Mouse (Mus musculus): ENCODE measurements around the gene Pip5kl1. TPM values are rescaled to one million over a fixed set of nuclear protein-coding genes. Genes with fewer than 3 reads are reported as not detected.

Gene Pip5kl1
- total RNA-seq, 1 experiment from 2014 or later: not detected

- ATAC-seq (replicated peaks; ENCODE audit: insufficient number of reproducible peaks, low FRiP score, low TSS enrichment, poor library complexity, severe bottlenecking): no peak
Measured at GRCm38 (mm10) chr2:32628044-32628550, 53.5 kb downstream of the Pip5kl1 start.

- no peak for ATAC-seq (replicated peaks; ENCODE audit: insufficient number of reproducible peaks, low FRiP score, low TSS enrichment, poor library complexity, severe bottlenecking)
Measured at GRCm38 (mm10) chr2:32628729-32629128, 54.1 kb downstream of the Pip5kl1 start.

- ATAC-seq (replicated peaks; ENCODE audit: insufficient number of reproducible peaks, low FRiP score, low TSS enrichment, poor library complexity, severe bottlenecking): no peak
Measured at GRCm38 (mm10) chr2:32629276-32629976, 54.8 kb downstream of the Pip5kl1 start.

- no peak for ATAC-seq (replicated peaks; ENCODE audit: insufficient number of reproducible peaks, low FRiP score, low TSS enrichment, poor library complexity, severe bottlenecking)
Measured at GRCm38 (mm10) chr2:32630036-32630435, 55.4 kb downstream of the Pip5kl1 start.

DNA sequence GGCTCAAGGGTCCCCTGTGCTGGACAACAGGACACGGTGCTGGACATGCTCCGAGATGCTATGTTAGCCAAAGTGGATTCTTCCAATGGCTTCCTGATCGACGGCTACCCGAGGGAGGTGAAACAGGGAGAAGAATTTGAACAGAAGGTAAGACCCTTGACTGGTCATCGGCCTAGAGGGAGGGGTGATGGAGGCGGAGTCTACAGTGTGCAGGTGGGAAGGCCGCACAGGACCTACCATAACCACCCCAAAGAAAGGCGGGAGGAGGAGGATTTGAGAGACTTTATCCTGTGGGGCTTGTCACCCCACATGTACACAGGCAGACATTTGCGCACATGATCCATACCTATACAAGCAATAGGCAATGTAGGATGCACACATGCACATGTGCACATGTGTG lies 56.4 kb downstream of the Pip5kl1 start:
- no peak for ATAC-seq (replicated peaks; ENCODE audit: insufficient number of reproducible peaks, low FRiP score, low TSS enrichment, poor library complexity, severe bottlenecking)

DNA sequence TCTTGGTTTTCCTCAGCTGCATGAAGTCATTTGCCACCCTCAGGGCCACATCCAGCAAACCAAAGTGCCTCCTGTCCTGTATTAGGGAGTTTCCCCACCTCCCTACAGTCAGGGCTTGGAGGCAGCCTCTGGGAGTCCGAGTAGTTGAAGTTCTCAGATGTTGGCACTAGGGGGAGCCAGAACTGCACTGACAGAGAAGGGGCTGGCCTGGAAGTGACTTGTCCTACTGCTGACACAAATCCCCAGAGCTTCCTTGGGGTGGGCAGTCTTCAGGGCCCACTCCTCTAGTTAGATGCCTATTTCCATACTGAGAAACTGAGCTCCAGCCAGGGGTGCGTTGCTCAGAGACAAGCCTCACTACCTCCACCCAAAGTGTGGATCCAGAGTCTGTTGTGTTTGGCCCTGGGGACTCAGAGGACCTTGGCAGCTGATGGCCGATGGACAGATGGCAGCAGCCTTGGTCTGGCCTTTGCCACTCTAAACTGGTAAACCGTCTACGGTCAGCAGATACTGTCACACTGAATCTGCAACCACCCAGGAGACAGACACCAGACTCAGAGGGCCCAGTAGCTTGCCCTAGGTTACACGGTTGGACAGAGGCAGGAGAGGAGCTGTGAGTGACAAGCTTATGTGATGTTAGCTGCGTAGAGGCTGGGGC lies 57.3 kb downstream of the Pip5kl1 start:
- ATAC-seq (replicated peaks; ENCODE audit: insufficient number of reproducible peaks, low FRiP score, low TSS enrichment, poor library complexity, severe bottlenecking): peak; percentile 83

Other genes starting within 250 kb of the Pip5kl1 start
- 47.7 to 111 TPM (median 96.8 TPM) in 3 replicates for gene Ciz1, start 222.5 kb upstream of the Pip5kl1 start, total RNA-seq (2017)
- not detected in 3 replicates for gene Dnm1, start 221.5 kb upstream of the Pip5kl1 start, total RNA-seq (2017)
- 9.7 to 24.0 TPM (median 21.3 TPM) in 3 replicates for gene 1110008P14Rik, start 192.9 kb upstream of the Pip5kl1 start, total RNA-seq (2017)
- 1.6 TPM in 1 of 3 replicates, not detected in the others for gene Lcn2, start 186.5 kb upstream of the Pip5kl1 start, total RNA-seq (2017)
- gene Ptges2, start 178.9 kb upstream of the Pip5kl1 start, total RNA-seq (2017): 2.2 to 7.0 TPM (median 3.6 TPM) in 3 replicates
- gene Naif1, start 124.3 kb upstream of the Pip5kl1 start, total RNA-seq (2017): 4.4 to 6.9 TPM (median 6.5 TPM) in 3 replicates
- gene Slc25a25, start 123.4 kb upstream of the Pip5kl1 start, total RNA-seq (2017): 27.4 to 47.7 TPM (median 28.0 TPM) in 3 replicates
- gene Fam102a, start 39.5 kb upstream of the Pip5kl1 start, total RNA-seq (2017): 16.5 to 33.7 TPM (median 17.8 TPM) in 3 replicates
- gene Dpm2, start 3.9 kb upstream of the Pip5kl1 start, total RNA-seq (2017): 17.1 to 48.6 TPM (median 38.2 TPM) in 3 replicates
- not detected in 3 replicates for gene 9430097D07Rik, start 887 bp downstream of the Pip5kl1 start, total RNA-seq (2017)
- gene St6galnac4, start 12.3 kb downstream of the Pip5kl1 start, total RNA-seq (2017): 18.7 to 29.4 TPM (median 21.7 TPM) in 3 replicates
- 4.8 to 11.1 TPM (median 10.5 TPM) in 3 replicates for gene St6galnac6, start 24.9 kb downstream of the Pip5kl1 start, total RNA-seq (2017)
- gene Ak1, start 47.0 kb downstream of the Pip5kl1 start, total RNA-seq (2017): 0.43 TPM in 1 of 3 replicates, not detected in the others
- 0.19 to 1.1 TPM (median 0.48 TPM) in 3 replicates for gene Eng, start 71.8 kb downstream of the Pip5kl1 start, total RNA-seq (2017)
- 6.4 to 12.8 TPM (median 8.0 TPM) in 3 replicates for gene Fpgs, start 129.3 kb downstream of the Pip5kl1 start, total RNA-seq (2017)
- gene Cdk9, start 138.3 kb downstream of the Pip5kl1 start, total RNA-seq (2017): 83.0 to 107 TPM (median 86.5 TPM) in 3 replicates
- gene Sh2d3c, start 146.3 kb downstream of the Pip5kl1 start, total RNA-seq (2017): 37.3 to 83.5 TPM (median 42.5 TPM) in 3 replicates
- not detected in 3 replicates for gene 6330409D20Rik, start 166.2 kb downstream of the Pip5kl1 start, total RNA-seq (2017)
- gene Tor2a, start 182.4 kb downstream of the Pip5kl1 start, total RNA-seq (2017): 17.5 to 24.6 TPM (median 19.5 TPM) in 3 replicates
- gene Ttc16, start 200.8 kb downstream of the Pip5kl1 start, total RNA-seq (2017): not detected in 3 replicates
- gene Ptrh1, start 201.0 kb downstream of the Pip5kl1 start, total RNA-seq (2017): 1.1 to 1.8 TPM (median 1.6 TPM) in 3 replicates
- gene Cfap157, start 209.6 kb downstream of the Pip5kl1 start, total RNA-seq (2017): not detected in 3 replicates